Mouse (Mus musculus): Measurements from ENCODE around the gene Arhgef10l. TPM values are rescaled to one million over a fixed set of nuclear protein-coding genes. Genes with fewer than 3 reads are reported as not detected.

Gene Arhgef10l
- polyA plus RNA-seq, 1 experiment from 2014 or later: 15.8 TPM

DNA sequence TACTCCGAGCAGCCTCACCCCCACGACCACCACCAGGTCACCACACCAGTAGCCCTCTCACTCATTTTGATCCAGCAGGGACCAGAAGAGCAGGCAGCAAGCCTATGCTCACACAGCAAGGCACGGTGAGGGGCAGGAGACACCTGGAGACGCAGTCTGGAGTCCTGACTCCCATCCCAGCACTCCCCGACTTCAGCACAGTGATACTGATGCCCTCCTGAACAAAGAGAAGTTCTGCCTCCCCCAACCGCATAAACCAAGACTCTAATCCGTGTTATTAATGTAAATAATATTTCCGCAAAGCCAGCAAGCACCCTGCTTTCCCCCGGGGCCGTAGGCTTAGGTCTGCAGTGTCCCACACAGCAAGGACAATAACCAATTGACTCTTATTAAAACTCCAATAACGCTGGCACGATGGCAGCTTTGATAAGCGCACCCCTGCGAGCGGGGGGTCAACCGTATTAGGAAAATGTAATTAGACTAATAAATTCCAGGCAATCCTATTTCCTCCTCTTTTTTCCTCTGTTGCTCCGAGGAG is 198.5 kb downstream of the Arhgef10l start:
- Histone ChIP-seq H3K4me3 (ENCODE audit: low read length) (no peak overlapping the region), H3K27me3 (ENCODE audit: control insufficient read depth, insufficient read depth, low read depth, low read length) (no peaks in the 10 kb centered on the region), H3K9ac (ENCODE audit: low read length) (no peak overlapping the region), H3K27ac (ENCODE audit: low read length) (no peak overlapping the region), H3K4me2 (ENCODE audit: low read depth, low read length) (no peak overlapping the region), H3K4me1 (replicated peaks; ENCODE audit: control insufficient read depth, insufficient read depth, low read length) (no peaks in the 10 kb centered on the region), H3K36me3 (ENCODE audit: control insufficient read depth, insufficient read depth, low read length) (no peaks in the 10 kb centered on the region), H3K9me3 (ENCODE audit: control insufficient read depth, low read length) (no peaks in the 10 kb centered on the region)
- 59% methylated on average over 17 of the region's 17 CpGs for WGBS
- no peak for ATAC-seq (ENCODE audit: low read depth)

Small RNA genes lying within 50 kb of the gene (microRNA-seq; reads per million reads assigned to microRNA genes)
- not detected for gene Gm23045

Other genes starting within 250 kb of the Arhgef10l start
- 21.9 and 22.4 TPM in 2 replicates for gene Rcc2, start 34.5 kb upstream of the Arhgef10l start, polyA plus RNA-seq (2015; fragmentation: Nextera tagmentation; extraction: Ambion mirVana)
- not detected in 2 replicates for gene Padi6, start 76.6 kb upstream of the Arhgef10l start, polyA plus RNA-seq (2015; fragmentation: Nextera tagmentation; extraction: Ambion mirVana)
- gene Padi4, start 108.2 kb upstream of the Arhgef10l start, polyA plus RNA-seq (2015; fragmentation: Nextera tagmentation; extraction: Ambion mirVana): 1.8 and 2.3 TPM in 2 replicates
- gene Padi3, start 144.6 kb upstream of the Arhgef10l start, polyA plus RNA-seq (2015; fragmentation: Nextera tagmentation; extraction: Ambion mirVana): 0.28 and 0.35 TPM in 2 replicates
- gene Padi1, start 179.8 kb upstream of the Arhgef10l start, polyA plus RNA-seq (2015; fragmentation: Nextera tagmentation; extraction: Ambion mirVana): 0.21 and 0.28 TPM in 2 replicates
- gene Padi2, start 240.3 kb upstream of the Arhgef10l start, polyA plus RNA-seq (2015; fragmentation: Nextera tagmentation; extraction: Ambion mirVana): 1.8 and 2.1 TPM in 2 replicates

Data from lung, embryonic 16.5 days (tissue).